Mouse (Mus musculus) embryo, embryonic 9.5 days (tissue): ENCODE results near the gene 1700017B05Rik.
"Not testable (repeated sequence)": the region's sequence is repeated elsewhere in the genome, so short reads cannot be mapped to it uniquely, and the experiment has no call there.

ENCODE experiments used
- DNase-seq: peaks from one replicate; pipeline ENCODE4 v3.0.0-alpha.2; 2017; ENCODE audit errors: extremely low spot score

1700017B05Rik gene

DNA sequence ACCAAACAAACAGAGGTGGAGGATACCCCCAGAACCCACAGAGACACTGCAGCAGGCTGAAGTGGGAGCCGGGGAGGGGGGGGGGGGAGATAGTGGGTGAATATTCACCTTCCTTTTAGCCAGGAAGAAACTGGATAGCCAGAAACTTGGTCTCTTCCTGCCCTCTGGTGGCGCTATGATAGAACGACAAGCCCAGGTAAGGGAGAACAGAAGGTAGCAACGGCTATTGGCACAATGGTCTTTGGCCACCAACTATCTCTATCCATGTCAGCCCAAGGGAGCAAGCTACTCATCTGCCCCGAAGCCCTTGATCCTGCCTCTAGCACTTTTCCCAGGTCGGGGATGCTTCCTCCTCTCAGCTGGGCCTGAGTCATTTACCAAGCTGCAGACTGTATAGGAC lies 42.1 kb downstream of the 1700017B05Rik start:
- DNase-seq, result no peak

- DNase-seq, result no peak
Observed at GRCm38 (mm10) chr9:57219511-57219910, 42.9 kb downstream of the 1700017B05Rik start.

GRCm38 (mm10) chr9:57218776-57219175 lies 43.6 kb downstream of the 1700017B05Rik start:
- DNase-seq, result no peak

- DNase-seq, result no peak
Observed at GRCm38 (mm10) chr9:57217220-57217619, 45.2 kb downstream of the 1700017B05Rik start.

- no peak for DNase-seq
Observed at GRCm38 (mm10) chr9:57214500-57214899, 47.9 kb downstream of the 1700017B05Rik start.

DNA sequence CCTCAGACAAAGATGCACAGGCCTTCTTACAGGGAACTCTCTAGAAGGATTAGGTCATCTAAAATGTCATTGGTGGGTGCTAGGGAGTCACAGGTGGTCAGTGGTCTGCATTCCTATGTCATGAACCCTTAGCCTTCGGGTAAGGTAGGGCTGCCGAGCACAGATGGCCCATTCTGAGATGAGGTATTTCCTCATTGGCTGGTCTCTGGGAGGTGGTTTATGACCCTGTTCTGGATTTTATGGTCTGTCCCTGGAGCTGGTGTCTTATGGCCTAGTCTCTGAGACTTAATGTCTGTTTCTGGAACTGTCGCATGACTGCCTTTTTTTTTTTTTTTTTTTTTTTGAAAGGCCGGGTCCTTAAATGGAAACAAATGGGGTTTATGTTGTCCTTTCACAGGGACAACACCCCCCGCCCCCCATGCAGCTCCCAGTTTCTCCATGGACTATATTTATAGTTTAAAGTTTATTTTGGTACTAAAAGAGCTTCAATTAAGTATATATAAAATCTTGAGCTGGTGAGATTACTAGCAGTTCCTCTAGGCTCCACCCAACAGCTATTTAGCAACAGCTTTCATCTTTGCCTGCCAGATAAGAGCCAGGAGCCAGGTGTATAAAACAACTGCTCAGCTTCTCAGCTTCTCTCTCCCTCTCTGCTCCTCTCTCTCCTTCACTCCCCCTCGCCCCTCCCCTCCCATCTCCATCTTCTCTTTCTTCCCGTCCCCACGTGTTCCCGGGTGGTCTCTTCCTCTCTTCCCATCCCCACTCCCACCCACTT lies 49.8 kb downstream of the 1700017B05Rik start:
- no peak for DNase-seq

DNA sequence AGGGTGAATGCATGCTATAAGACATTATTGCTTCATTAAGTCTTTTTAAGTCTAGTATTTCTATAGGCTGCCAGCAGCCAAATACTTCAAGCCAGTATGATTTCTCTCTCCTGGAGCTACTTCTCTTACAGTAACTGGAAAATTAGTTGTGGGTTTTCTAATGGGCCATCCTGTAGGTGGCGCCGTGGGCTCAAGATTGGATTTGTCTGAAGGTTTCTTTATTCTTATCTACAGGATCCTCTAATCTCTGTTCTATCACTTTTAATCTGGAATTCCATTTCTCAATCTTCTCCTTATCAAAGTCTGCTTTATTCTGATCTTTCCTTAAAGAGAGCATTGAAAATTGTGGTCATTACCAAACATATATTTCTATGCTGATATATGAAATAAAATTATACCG lies 53.1 kb downstream of the 1700017B05Rik start:
- DNase-seq, result peak; percentile 28

- DNase-seq, result no peak
Observed at GRCm38 (mm10) chr9:57206896-57207295, 55.5 kb downstream of the 1700017B05Rik start.

GRCm38 (mm10) chr9:57203571-57203970 lies 58.8 kb downstream of the 1700017B05Rik start:
- DNase-seq, result not testable (repeated sequence)
